Mouse (Mus musculus) bone marrow macrophage, adult 2 months (primary cell): ENCODE data around the gene Ifitm7.

Experiments used
- CTCF ChIP-seq: IDR thresholded peaks from 2 replicates; pipeline ENCODE4 v1.5.1; 2012; ENCODE audit warnings: low read depth, mild to moderate bottlenecking, low read length, moderate library complexity
- POLR2A ChIP-seq: IDR thresholded peaks from 2 replicates; pipeline ENCODE4 v1.6.1; 2012; ENCODE audit warnings: mild to moderate bottlenecking, low read depth, low read length, borderline replicate concordance

DNA sequence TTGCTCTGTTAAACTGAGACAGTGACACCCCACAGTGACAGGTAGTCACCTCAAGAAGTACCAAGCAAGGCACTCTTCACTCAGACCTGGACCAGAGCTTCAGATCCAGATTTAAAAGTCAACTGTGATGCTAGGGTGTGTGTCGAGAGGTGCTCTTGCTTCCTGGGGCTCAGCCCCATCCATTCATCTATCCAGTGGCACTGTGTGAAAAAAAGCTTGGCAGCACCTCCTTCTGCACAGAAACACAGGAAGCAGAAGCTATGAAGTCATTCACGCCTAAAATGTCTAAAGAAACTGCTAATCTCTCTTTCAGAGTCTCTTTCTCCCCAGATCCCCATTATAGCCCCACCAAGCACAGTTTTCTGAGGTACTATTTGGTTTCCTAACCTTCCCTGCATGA, 42.4 kb upstream of the Ifitm7 start:
- no peak for TF ChIP-seq POLR2A
- no peak for TF ChIP-seq CTCF
